Mouse (Mus musculus) heart, postnatal 0 days (tissue): ENCODE results near the gene Cabp1. TPM values are rescaled to one million over a fixed set of nuclear protein-coding genes. Genes with fewer than 3 reads are reported as not detected.

Experiments used
- ATAC-seq: fragments of 200-750 bp; cut with Nextera tagmentation; 2 replicates; pipeline ENCODE4 v1.8.0; 2017; ENCODE audit warnings: low read depth, moderate number of reproducible peaks, moderate library complexity; ENCODE audit not compliant: insufficient read depth
- DNase-seq: peaks from one replicate; pipeline ENCODE4 v3.0.0-alpha.2; 2016; ENCODE audit warnings: low spot score
- H3K27ac ChIP-seq: fragments of 300-500 bp; sonication (generic); 2 replicates; pipeline ENCODE4 v1.5.1; 2014; ENCODE audit warnings: low read depth, mild to moderate bottlenecking
- H3K27me3 ChIP-seq: fragments of 300-500 bp; sonication (generic); 2 replicates; pipeline ENCODE4 v1.6.1; 2014; ENCODE audit warnings: low read length, mixed read lengths; ENCODE audit not compliant: control insufficient read depth, insufficient read depth
- H3K36me3 ChIP-seq: fragments of 300-500 bp; sonication (generic); replicated peaks from 2 replicates; pipeline ENCODE4 v1.6.1; 2014; ENCODE audit warnings: low read length, mixed read lengths; ENCODE audit not compliant: control insufficient read depth, insufficient read depth
- H3K4me1 ChIP-seq: fragments of 300-500 bp; sonication (generic); 2 replicates; pipeline ENCODE4 v1.6.1; 2014; ENCODE audit warnings: antibody characterized with exemption; ENCODE audit not compliant: control insufficient read depth, insufficient read depth
- H3K4me2 ChIP-seq: fragments of 300-500 bp; sonication (generic); 2 replicates; pipeline ENCODE4 v1.6.1; 2014; ENCODE audit warnings: low read depth, mild to moderate bottlenecking, low read length, moderate library complexity
- H3K4me3 ChIP-seq: fragments of 300-500 bp; sonication (generic); 2 replicates; pipeline ENCODE4 v1.5.1; 2014; ENCODE audit warnings: low read depth, low read length
- H3K9ac ChIP-seq: fragments of 300-500 bp; sonication (generic); replicated peaks from 2 replicates; pipeline ENCODE4 v1.6.1; 2014; ENCODE audit warnings: low read depth, low read length, mixed read lengths
- H3K9me3 ChIP-seq: fragments of 300-500 bp; sonication (generic); replicated peaks from 2 replicates; pipeline ENCODE4 v1.6.1; 2016; ENCODE audit warnings: low read length; ENCODE audit not compliant: control insufficient read depth
- CTCF ChIP-seq: IDR thresholded peaks from 2 replicates; pipeline ENCODE4 v1.5.1; 2016; ENCODE audit warnings: antibody characterized with exemption, control low read depth, low read depth
- EP300 ChIP-seq: IDR thresholded peaks from 2 replicates; pipeline ENCODE4 v1.6.1; 2016; ENCODE audit warnings: antibody characterized with exemption, low read depth
- WGBS: fragments of 180-500 bp; shearing (Covaris S2); extraction: QIAGEN DNeasy Blood & Tissue Kit; methylation state at CpG from one replicate; pipeline ENCODE4 v1.1.7; 2014; 5-methylcytosine and 5-hydroxymethylcytosine counted together
- polyA plus RNA-seq: library from polyadenylated mRNA; unstranded; fragments of >200 nt; fragmentation: Nextera tagmentation; extraction: Ambion mirVana; gene quantifications from 2 replicates; pipeline ENCODE4 v1.2.1, GENCODE M21; 2015
- total RNA-seq: library from RNA; depleted of rRNA; stranded (reverse); fragments of >200 nt; gene quantifications from 2 replicates; pipeline ENCODE4 v1.2.3, GENCODE M21; 2014; ENCODE audit warnings: low replicate concordance

Cabp1 gene
- total and polyA plus RNA-seq, 2 experiments from 2014 or later: 0.96 to 4.1 TPM

DNA sequence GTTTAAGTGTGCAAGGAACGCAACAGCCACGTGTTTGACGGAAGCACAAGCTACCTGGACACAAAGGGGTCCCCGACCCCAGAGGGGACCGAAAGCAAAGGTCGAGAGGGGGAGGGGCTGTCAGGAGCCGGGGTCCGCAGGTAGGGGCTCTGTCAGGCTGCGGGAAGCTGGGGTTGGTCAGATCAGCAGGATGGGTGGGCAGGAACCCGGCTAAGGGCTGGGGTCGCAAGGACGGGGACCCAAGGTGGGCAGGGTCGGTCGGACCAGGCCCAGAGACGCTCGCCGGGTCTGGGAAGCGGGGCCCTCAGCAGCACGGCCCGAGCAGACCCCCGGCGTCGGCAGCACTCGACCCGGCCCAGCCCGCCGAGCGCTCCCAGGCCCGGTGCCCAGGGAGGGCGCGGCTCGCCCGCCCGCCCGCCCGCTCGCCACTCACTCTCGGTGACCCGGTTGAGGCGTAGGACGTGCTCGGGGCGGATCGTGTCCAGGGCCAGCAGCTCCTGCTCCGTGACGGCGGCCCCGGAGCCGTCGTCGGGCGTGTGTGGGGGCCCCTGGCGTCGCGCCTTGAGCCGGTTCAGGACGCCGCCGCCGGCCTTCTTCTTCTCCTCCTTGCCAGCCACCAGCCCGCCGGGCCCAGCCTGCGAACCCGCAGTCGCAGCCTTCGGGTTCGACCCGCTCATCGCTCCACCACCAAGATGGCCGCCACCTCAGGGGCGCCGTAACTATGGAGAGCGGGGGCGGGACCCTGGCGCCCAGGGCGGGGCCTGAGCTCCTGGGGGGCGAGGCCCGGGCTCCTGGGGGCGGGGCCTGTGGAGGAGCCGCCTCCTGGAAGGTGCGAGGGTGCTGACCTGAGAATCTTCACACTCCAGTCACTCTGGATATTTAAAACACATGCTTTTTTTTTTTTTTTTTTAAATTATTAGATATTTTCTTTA lies 59.7 kb downstream of the Cabp1 start, which contains the start of gene Unc119b:
TSS of gene Unc119b (minus strand) at position 742 of the 932 bp plus-strand sequence.
- peak; percentile 76 for DNase-seq
- Histone ChIP-seq H3K9ac (peak within 1 kb of the TSS; percentile 77), H3K4me3 (peak within 1 kb of the TSS; percentile 96), H3K4me1 (peaks cover 18% of the 10 kb centered on the region; the same call in 1 of the 2 replicates), H3K27me3 (0 out of 2 replicates have a peak, but pooled peaks cover 3% of the 10 kb centered on the region), H3K4me2 (peak within 1 kb of the TSS; percentile 100), H3K9me3 (no peaks in the 10 kb centered on the region), H3K36me3 (peaks cover 11% of the 10 kb centered on the region), H3K27ac (peak within 1 kb of the TSS; percentile 43; the same call in 1 of the 2 replicates)
- TF ChIP-seq EP300: no peak
- TF ChIP-seq CTCF: no peak
- under 1% methylated on average over 41 of the region's 81 CpGs for WGBS
- peak; percentile 98 for ATAC-seq

DNA sequence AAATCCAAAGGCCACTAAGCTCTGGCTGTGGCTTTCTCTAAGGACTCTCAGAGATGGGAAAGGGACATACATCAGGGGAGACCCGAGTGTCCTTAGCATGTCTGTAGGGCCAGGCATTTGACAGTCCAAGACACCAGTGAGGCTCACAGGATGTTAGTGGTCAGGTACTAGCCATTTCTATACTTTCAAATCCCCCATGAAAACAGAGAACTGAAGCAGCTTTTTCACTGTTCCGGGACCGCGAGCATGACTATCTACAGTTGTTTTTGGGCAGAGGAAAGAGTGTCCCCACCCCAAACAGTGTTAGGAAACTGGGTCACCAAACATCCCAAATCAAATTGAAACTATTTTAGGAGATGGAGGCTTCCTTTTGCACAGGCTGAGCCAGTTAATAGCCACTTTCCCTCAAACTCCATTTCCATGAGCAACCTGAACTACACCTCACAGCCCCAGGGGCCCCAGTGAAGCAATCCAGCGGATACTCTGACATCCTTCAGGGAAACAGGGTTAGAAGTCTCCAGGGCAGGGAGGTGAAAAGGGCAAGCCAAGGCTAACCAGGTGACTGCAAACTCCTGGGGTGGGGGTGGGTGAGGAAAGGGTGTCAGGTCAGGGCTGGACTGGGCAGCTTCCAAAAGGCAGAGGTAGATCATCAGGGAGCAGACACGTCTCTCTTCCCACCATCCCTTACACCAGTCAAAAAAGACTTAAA lies 60.7 kb downstream of the Cabp1 start:
- Histone ChIP-seq H3K4me1 (peaks cover 18% of the 10 kb centered on the region; the same call in 1 of the 2 replicates), H3K4me3 (peak overlapping the region; percentile 96), H3K27me3 (0 out of 2 replicates have a peak, but pooled peaks cover 3% of the 10 kb centered on the region), H3K9me3 (no peaks in the 10 kb centered on the region), H3K27ac (no peak overlapping the region), H3K9ac (peak overlapping the region; percentile 77; the same call in 1 of the 2 replicates), H3K4me2 (peak overlapping the region; percentile 100), H3K36me3 (peaks cover 20% of the 10 kb centered on the region)
- TF ChIP-seq EP300 (no peak), CTCF (no peak)
- no peak for DNase-seq
- 70% methylated on average over 6 of the region's 6 CpGs for WGBS
- no peak for ATAC-seq

GRCm38 (mm10) chr5:115132465-115132864 lies 61.7 kb downstream of the Cabp1 start:
- Histone ChIP-seq H3K36me3 (peaks cover 30% of the 10 kb centered on the region), H3K9me3 (no peaks in the 10 kb centered on the region), H3K4me3 (no peak overlapping the region), H3K4me2 (no peak overlapping the region), H3K27ac (no peak overlapping the region), H3K27me3 (no peaks in the 10 kb centered on the region), H3K9ac (no peak overlapping the region), H3K4me1 (peaks cover 18% of the 10 kb centered on the region; the same call in 1 of the 2 replicates)
- TF ChIP-seq CTCF: no peak
- no peak for TF ChIP-seq EP300
- WGBS: 83% methylated on average over 8 of the region's 8 CpGs
- no peak for DNase-seq
- no peak for ATAC-seq

DNA sequence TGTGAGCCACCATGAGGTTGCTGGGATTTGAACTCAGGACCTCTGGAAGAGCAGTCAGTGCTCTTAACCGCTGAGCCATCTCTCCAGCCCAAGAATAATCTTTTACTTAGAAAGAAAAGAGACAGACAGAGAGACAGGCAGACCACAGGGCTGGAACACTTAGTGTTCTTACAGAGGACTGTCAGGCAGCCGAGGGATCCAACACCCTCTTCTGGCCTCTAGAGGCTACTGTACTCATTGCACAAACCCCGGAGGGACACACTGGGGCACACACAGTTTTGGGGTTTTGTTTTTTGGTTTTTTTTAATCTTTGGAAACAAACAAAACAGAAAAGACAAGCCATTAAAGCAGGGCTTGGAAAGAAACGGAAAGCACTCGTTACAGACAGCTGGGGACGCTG lies 64.9 kb downstream of the Cabp1 start:
- no peak overlapping the region for H3K27ac ChIP-seq
- H3K27me3 ChIP-seq: no peaks in the 10 kb centered on the region
- no peak overlapping the region for H3K4me2 ChIP-seq
- no peak for TF ChIP-seq EP300
- TF ChIP-seq CTCF: no peak
- H3K4me1 ChIP-seq: peaks cover 18% of the 10 kb centered on the region; the same call in 1 of the 2 replicates
- peaks cover 45% of the 10 kb centered on the region for H3K36me3 ChIP-seq
- ATAC-seq (no peak), DNase-seq (no peak)
- WGBS: 83% methylated on average over 6 of the region's 6 CpGs
- no peaks in the 10 kb centered on the region for H3K9me3 ChIP-seq
- H3K9ac ChIP-seq: no peak overlapping the region
- no peak overlapping the region for H3K4me3 ChIP-seq

DNA sequence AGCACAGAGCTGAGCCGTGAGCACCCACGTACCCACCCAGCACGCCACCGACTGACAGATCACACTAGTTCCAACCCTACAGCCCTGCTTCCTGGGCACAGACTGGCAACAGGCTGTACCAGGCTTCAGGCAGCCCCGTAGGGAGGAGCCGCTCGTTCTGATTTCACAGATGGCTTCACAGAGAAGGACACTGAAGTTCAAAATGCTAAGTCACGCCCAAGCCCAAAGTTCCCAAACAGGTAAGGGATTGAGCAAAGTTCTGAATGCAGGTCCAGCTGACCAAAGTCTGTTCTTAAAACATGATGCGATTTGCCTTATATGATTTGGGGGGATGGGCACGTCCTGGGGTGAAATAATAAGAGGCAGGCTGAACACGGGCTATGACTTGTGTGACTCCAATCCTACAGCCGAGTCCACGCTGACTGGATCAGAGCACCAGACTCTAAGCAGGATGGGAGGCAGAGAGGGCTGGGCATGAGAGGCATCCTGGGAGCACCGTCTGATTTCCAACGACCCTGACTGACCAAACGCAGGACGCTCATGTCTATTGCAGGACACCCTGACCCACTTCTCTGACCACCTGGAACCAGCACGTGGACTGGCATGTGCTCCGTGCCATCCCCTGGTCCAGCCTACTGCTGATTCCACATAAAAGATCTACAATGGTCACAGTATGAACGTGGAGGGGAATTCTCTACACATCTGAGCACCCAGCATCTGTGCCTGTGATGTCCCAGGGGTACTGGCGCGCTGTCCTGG lies 66.6 kb downstream of the Cabp1 start:
- ATAC-seq: no peak
- Histone ChIP-seq H3K4me1 (0 out of 2 replicates have a peak, but pooled peaks cover 1% of the 10 kb centered on the region), H3K27ac (no peak overlapping the region), H3K36me3 (peaks cover 53% of the 10 kb centered on the region), H3K4me3 (no peak overlapping the region), H3K9me3 (no peaks in the 10 kb centered on the region), H3K27me3 (no peaks in the 10 kb centered on the region), H3K4me2 (no peak overlapping the region), H3K9ac (no peak overlapping the region)
- TF ChIP-seq EP300: no peak
- TF ChIP-seq CTCF: no peak
- DNase-seq: no peak
- WGBS: 88% methylated on average over 22 of the region's 22 CpGs
